Mouse (Mus musculus) yolk sac, embryonic 10.5 days (tissue): ENCODE measurements around the gene Prss2.
"Not testable (repeated sequence)": the region's sequence is repeated elsewhere in the genome, so short reads cannot be mapped to it uniquely, and the experiment has no call there.

ENCODE experiments used
- DNase-seq: peaks from one replicate; pipeline ENCODE4 v3.0.0-alpha.2; 2017; ENCODE audit warnings: low spot score

Gene Prss2

DNA sequence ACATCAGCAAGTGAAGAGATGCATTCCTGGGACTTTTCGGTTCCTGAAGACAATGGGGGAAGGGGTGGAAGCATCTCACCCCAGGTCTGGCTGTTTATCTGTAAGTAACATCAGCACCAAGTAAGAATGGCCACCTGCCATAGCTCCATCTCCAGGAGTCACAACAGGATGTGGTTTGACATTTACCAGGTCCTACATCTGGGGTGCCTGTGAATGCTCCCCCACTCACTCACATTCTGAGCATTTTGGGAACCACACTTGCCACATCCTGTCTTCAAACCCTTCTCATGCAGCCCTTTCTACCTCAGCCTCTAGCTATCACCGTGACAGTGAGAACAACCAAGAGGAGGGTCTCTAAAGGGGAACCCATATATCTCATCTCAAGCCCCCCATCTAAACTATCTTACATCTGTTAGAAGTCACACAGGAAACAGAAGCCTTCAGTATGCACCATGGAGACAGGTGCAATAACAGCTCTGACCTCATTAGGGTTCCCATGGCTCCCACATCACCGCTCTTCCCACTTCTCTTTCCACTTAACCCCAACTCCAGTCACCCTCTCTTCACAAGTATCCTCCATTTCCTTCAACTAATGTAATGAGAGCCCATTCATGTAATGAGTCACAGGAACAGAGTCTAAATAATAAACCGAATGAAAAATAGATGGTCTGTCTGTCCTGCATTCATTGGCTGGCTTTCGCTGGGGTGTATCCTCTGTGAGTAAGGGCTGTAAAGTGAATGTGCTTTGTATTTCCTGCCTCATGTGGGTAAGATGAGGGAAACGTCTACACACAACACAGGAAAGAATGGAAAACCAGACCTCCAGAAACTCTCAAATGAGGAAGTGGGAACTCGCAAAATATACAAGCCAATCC is 32.9 kb downstream of the Prss2 start:
- no peak for DNase-seq

DNA sequence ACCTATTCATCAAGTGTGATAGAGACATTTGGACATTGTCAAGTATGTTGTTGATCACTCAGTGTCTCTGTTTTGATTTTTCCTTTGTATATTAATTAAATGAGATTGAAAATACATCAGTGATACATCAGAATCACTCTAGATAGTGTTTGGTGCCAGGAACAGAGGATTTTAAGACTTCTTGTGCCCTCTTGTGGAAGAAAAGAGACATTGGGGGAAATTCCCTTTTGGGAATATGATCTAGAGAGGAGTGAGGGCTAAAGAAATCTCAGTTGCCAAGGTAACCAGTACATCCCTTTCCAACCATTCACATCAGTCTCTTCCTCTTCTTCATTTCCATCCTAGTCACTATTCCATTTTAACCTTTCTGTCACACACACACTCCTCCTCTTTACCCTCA is 34.8 kb downstream of the Prss2 start:
- no peak for DNase-seq

GRCm38 (mm10) chr6:41557468-41557867 is 35.9 kb downstream of the Prss2 start:
- DNase-seq, result no peak

DNA sequence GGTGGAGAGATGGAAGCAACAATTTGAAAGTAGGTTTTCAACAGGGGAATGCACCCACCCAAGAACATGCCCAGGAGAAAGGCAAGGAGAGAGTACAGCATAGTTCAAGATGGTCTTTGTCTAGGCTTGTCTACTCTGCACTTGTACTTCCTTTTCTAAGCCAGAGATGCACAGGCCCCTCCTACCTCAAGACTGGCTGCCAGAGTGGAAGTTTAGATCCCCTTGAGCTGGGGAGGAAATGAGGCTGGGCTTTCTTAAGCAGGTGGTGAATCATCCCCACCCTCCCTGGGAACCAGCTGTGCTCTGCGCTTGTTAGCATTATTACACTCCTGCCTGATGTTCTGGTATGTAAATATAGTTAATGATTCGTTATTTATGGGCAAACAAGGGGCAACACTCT is 36.7 kb downstream of the Prss2 start:
- DNase-seq, result no peak

DNA sequence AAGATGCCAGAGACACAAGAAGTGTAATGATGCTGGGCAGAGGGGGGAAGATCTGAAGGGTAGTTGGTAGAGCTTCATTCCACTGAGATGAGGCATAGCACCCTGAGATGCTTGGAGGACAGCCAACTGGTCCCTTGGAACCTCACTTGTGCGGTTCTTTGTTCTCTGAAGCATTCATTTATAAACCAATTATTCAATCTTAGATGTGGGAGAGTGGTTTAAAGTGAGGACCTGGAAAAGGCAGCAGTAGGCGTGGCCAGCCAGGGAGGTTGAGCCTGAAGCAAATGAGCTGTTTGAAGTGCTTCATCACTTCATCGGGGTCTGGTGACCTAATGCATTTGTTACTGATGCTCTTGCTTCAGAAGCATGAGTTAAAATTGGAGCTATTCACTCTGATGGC is 37.7 kb downstream of the Prss2 start:
- DNase-seq, result no peak

DNA sequence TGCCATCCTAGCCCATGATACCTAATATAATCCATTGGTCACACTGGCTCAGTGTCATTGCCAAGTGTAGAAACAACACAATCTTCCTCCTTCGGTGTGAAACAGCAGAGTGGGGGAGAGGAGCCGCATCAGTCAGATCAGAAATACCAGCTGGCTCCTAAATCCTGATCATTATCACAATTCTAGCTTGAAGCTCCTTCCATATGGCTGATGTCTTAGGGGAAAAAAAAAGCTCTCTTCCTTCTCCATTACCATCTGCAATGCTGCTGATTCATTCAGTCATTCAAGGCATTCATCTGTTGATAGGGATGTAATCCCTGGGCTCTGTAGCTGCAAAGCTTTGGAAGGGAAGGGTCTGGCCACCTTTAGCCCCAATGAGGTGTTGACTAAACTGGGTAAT is 38.7 kb downstream of the Prss2 start:
- no peak for DNase-seq

- no peak for DNase-seq
Observed at GRCm38 (mm10) chr6:41562598-41562997, 41.0 kb downstream of the Prss2 start.

DNA sequence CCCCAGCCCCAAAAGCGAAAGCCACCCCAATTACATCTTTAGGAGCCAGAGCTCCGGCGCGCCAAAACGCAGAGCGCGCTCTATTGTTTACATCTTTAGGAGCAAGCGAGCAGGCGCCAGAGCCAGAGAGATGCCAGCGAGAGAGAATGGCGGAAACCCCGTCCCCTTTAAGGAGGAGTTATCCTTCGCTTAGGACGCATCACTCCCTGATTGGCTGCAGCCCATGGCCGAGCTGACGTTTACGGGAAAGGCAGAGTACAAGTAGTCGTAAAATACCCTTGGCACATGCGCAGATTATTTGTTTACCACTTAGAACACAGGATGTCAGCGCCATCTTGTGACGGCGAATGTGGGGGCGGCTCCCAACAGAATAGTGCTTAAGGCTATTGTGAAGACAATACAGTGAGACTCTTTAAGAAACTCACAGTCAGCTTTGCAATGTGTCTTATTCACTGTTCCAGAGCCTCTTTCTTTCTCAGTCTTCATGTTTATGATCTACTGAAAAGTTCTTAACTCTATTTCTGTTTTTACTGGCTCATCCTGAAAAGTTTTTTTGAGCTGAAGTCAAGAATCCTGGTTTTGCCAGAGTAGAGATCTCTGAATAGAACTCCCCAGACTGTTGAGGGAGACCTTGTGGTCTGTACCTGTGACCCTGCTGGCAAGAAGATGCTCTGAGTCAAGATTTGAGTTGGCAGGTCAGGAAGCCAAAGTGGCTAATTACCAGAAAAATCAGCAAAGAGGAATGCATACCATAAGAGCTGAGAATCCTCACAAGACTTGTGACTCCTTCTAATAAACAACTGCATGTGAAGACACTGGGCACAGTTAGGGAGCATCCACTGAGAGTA is 41.7 kb downstream of the Prss2 start:
- DNase-seq, result not testable (repeated sequence)

- no peak for DNase-seq
Observed at GRCm38 (mm10) chr6:41565261-41565660, 43.7 kb downstream of the Prss2 start.

GRCm38 (mm10) chr6:41566965-41567364 is 45.4 kb downstream of the Prss2 start:
- no peak for DNase-seq

GRCm38 (mm10) chr6:41569078-41569477 is 47.5 kb downstream of the Prss2 start:
- DNase-seq, result no peak
